Mouse (Mus musculus): Measurements from ENCODE around the gene Prdm16.

DNA sequence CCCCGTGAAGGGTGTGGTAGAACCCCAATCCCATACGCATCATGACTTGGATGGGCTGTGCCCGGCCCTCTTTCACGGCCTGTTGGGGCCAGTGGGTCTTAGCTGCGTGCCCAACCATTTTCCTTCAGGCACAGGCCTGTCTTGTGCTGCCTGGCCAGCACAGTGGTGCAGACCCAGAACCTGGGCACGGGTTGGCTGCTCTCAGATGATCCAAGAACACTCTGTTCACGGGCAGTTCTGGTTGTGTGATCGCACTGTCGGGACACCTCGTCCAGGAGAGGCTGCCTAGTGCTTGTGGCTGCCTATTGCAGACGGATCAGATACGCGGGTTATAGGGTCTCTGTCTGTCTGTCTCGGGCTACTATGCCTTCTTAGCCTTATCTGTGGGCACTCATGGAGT, 154.0 kb downstream of the Prdm16 start:
- no peak for TF ChIP-seq CTCF (conservative IDR thresholded peaks at IDR 0.05 in 1 of 2, IDR thresholded peaks at IDR 0.05 in 1 of 2; ENCODE audit: low read depth in 2 of 2, low read length in 2 of 2)
- TF ChIP-seq POLR2A (IDR thresholded peaks at IDR 0.05; ENCODE audit: low read depth, low read length) = no peak
